9 mouse cellular contexts compared by ENCODE assay signal in the genomic region with DNA sequence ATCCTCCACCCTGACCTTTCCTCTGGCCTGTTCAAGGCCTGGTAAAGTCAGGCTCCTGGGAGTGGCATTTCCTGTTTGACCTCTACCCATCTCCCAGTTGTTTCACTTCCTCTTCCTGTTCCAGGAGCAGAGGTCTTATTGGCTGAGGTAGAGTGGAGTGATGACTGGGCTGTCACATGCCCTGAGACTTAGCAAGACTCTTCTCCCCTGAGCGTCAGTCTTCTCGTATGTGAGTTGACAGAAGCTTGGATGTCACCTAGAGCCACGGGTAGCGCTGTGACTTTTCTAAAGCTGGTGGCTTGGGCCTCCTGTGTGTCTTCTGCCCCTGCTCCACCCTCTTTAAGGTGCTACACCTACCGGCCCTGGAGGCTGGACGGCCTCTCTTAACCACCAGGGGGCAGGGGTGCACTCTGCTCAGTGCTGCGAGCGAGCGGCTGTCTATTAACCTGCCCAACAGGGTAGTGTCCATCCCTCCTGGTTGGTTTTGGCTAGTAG. TPM values are rescaled to one million over a fixed set of nuclear protein-coding genes. Genes with fewer than 3 reads are reported as not detected.
A peak's percentile ranks its signal among the peaks of the same experiment; 100 is the strongest.
DNase-seq lines count a peak whose midpoint lies in the region; ATAC-seq lines count a peak whose summit lies in the region.
"Had no signal": no experiment of that assay in that cellular context is flagged by ENCODE, and none has a peak within 500 bp of the region (broad histone marks: within the 10 kb centered on the region; RNA-seq: fewer than 3 reads in every experiment).

No protein-coding gene starts in this region.

- no peak overlapping the region for H3K27ac ChIP-seq in forebrain, embryonic 10.5 days
- no peak overlapping the region for H3K27ac ChIP-seq in forebrain, embryonic 16.5 days (ENCODE audit: low read length)
- H3K27ac ChIP-seq in hindbrain, embryonic 13.5 days: no peak overlapping the region
- H3K27ac ChIP-seq: neural tube, embryonic 13.5 days had no signal

- H3K4me1 ChIP-seq in forebrain, embryonic 10.5 days: peaks cover 25% of the 10 kb centered on the region
- H3K4me1 ChIP-seq in forebrain, embryonic 16.5 days (replicated peaks; ENCODE audit: control insufficient read depth, insufficient read depth, low read length): peaks cover 28% of the 10 kb centered on the region
- H3K4me1 ChIP-seq in hindbrain, embryonic 13.5 days (replicated peaks): peaks cover 42% of the 10 kb centered on the region
- H3K4me1 ChIP-seq in megakaryocyte, embryonic 14.5 days: peaks cover 72% of the 10 kb centered on the region

- H3K9ac ChIP-seq in forebrain, embryonic 16.5 days (replicated peaks; ENCODE audit: low read depth, low read length): no peak overlapping the region
- no peak overlapping the region for H3K9ac ChIP-seq in hindbrain, embryonic 13.5 days
- H3K9ac ChIP-seq: neural tube, embryonic 13.5 days had no signal

- no peak overlapping the region for H3K4me3 ChIP-seq in forebrain, embryonic 10.5 days
- no peak overlapping the region for H3K4me3 ChIP-seq in forebrain, embryonic 16.5 days (replicated peaks; ENCODE audit: low read length)
- H3K4me3 ChIP-seq in hindbrain, embryonic 13.5 days: no peak overlapping the region
- H3K4me3 ChIP-seq in megakaryocyte, embryonic 14.5 days (replicated peaks): peak overlapping the region; percentile 80
- H3K4me3 ChIP-seq: neural tube, embryonic 13.5 days had no signal

- H3K27me3 ChIP-seq in forebrain, embryonic 10.5 days (ENCODE audit: poor library complexity, severe bottlenecking): no peaks in the 10 kb centered on the region
- H3K27me3 ChIP-seq in forebrain, embryonic 16.5 days (replicated peaks; ENCODE audit: control insufficient read depth, insufficient read depth, low read length): no peaks in the 10 kb centered on the region
- H3K27me3 ChIP-seq in hindbrain, embryonic 13.5 days: 0 out of 2 replicates have a peak, but pooled peaks cover 8% of the 10 kb centered on the region
- H3K27me3 ChIP-seq in megakaryocyte, embryonic 14.5 days (replicated peaks): peaks cover 22% of the 10 kb centered on the region
- H3K27me3 ChIP-seq: neural tube, embryonic 13.5 days had no signal

- peaks cover 39% of the 10 kb centered on the region for H3K36me3 ChIP-seq in forebrain, embryonic 10.5 days (replicated peaks)
- H3K36me3 ChIP-seq in forebrain, embryonic 16.5 days (ENCODE audit: control insufficient read depth, insufficient read depth): peaks cover 9% of the 10 kb centered on the region
- peaks cover 32% of the 10 kb centered on the region for H3K36me3 ChIP-seq in hindbrain, embryonic 13.5 days
- H3K36me3 ChIP-seq in megakaryocyte, embryonic 14.5 days (replicated peaks; ENCODE audit: low read length): peaks cover 37% of the 10 kb centered on the region

- H3K4me2 ChIP-seq in forebrain, embryonic 16.5 days (ENCODE audit: low read length): no peak overlapping the region
- H3K4me2 ChIP-seq in hindbrain, embryonic 13.5 days: no peak overlapping the region
- H3K4me2 ChIP-seq: neural tube, embryonic 13.5 days had no signal

- intact Hi-C loops in left cerebral cortex, postnatal 10 days (cut with DNase I): loop anchor here (2.0 kb wide), 1 partner anchor 68 kb away; no protein-coding TSS in a partner anchor

- no peak for ATAC-seq in forebrain, embryonic 16.5 days
- ATAC-seq in erythroblast, adult 5-6 weeks (replicated peaks; ENCODE audit: low FRiP score, poor library complexity, severe bottlenecking): peak; percentile 60; the same call in 1 of the 2 replicates
- 0 out of 2 replicates have a peak, but pooled peaks have one; percentile 38 for ATAC-seq in hindbrain, embryonic 13.5 days (ENCODE audit: low FRiP score)

- H3K9me3 ChIP-seq in forebrain, embryonic 10.5 days: no peaks in the 10 kb centered on the region
- no peaks in the 10 kb centered on the region for H3K9me3 ChIP-seq in forebrain, embryonic 16.5 days (ENCODE audit: control insufficient read depth, low read length)
- no peaks in the 10 kb centered on the region for H3K9me3 ChIP-seq in hindbrain, embryonic 13.5 days
- no peaks in the 10 kb centered on the region for H3K9me3 ChIP-seq in megakaryocyte, embryonic 14.5 days
- H3K9me3 ChIP-seq: neural tube, embryonic 13.5 days had no signal

- peak; percentile 58 for DNase-seq in forebrain, embryonic 10.5 days (ENCODE audit: extremely low spot score, low spot score)
- peak; percentile 81 for DNase-seq in adrenal gland, postnatal 25 days
- peak; percentile 44 to 81 for DNase-seq in left cerebral cortex, postnatal 10 days (ENCODE audit: extremely low spot score in 1 of 2, low spot score in 2 of 2)
- DNase-seq in spleen, adult 18-20 months: peak; percentile 73 to 84

- WGBS in forebrain, embryonic 10.5 days: 29% methylated on average over 9 of the region's 9 CpGs
- WGBS in forebrain, embryonic 16.5 days: 26% methylated on average over 9 of the region's 9 CpGs
- WGBS in hindbrain, embryonic 13.5 days: 23% methylated on average over 9 of the region's 9 CpGs

RNA-seq across cellular contexts. Expression of a gene that starts 6.8 kb away (rescaled TPM):
- polyA plus RNA-seq in forebrain, embryonic 10.5 days (2016; fragmentation: Nextera tagmentation; extraction: Ambion mirVana): 286 and 289 TPM in 2 replicates
- 296 and 326 TPM in 2 replicates for polyA plus RNA-seq in forebrain, embryonic 16.5 days (2015; fragmentation: Nextera tagmentation; extraction: Ambion mirVana)
- total RNA-seq in adrenal gland, postnatal 25 days (2021): 237 and 251 TPM in 2 replicates
- total RNA-seq in erythroblast, adult 5-6 weeks (2015; ENCODE audit: low replicate concordance): 31.8 and 31.9 TPM in 2 replicates
- total RNA-seq in erythroblast, adult 5-6 weeks (2017; ENCODE audit: low replicate concordance): 25.8 and 50.7 TPM in 2 replicates
- 308 and 315 TPM in 2 replicates for polyA plus RNA-seq in hindbrain, embryonic 13.5 days (2015; fragmentation: Nextera tagmentation; extraction: Ambion mirVana)
- 100 to 1,000 TPM; 234 to 253 TPM for total RNA-seq in left cerebral cortex, postnatal 10 days (2021)
- 1.8 and 86.6 TPM in 2 replicates for polyA plus RNA-seq in megakaryocyte, embryonic 14.5 days (2012; ENCODE audit: insufficient read depth, low replicate concordance)

RNA-seq across cellular contexts. Expression of a gene that starts 7.7 kb away (rescaled TPM):
- polyA plus RNA-seq in forebrain, embryonic 10.5 days (2016; fragmentation: Nextera tagmentation; extraction: Ambion mirVana): 83.1 and 91.8 TPM in 2 replicates
- 85.6 and 96.1 TPM in 2 replicates for polyA plus RNA-seq in forebrain, embryonic 16.5 days (2015; fragmentation: Nextera tagmentation; extraction: Ambion mirVana)
- total RNA-seq in adrenal gland, postnatal 25 days (2021): 40.3 and 46.8 TPM in 2 replicates
- 10.2 and 18.2 TPM in 2 replicates for total RNA-seq in erythroblast, adult 5-6 weeks (2015; ENCODE audit: low replicate concordance)
- total RNA-seq in erythroblast, adult 5-6 weeks (2017; ENCODE audit: low replicate concordance): 7.3 and 11.2 TPM in 2 replicates
- polyA plus RNA-seq in hindbrain, embryonic 13.5 days (2015; fragmentation: Nextera tagmentation; extraction: Ambion mirVana): 110 and 115 TPM in 2 replicates
- 10 to 100 TPM; 28.1 to 29.6 TPM for total RNA-seq in left cerebral cortex, postnatal 10 days (2021)
- 62.7 and 103 TPM in 2 replicates for polyA plus RNA-seq in megakaryocyte, embryonic 14.5 days (2012; ENCODE audit: insufficient read depth, low replicate concordance)

RNA-seq across cellular contexts. Expression of a gene that starts 52.0 kb away (rescaled TPM):
- polyA plus RNA-seq in forebrain, embryonic 10.5 days (2016; fragmentation: Nextera tagmentation; extraction: Ambion mirVana): 15.3 and 17.5 TPM in 2 replicates
- 22.8 and 29.8 TPM in 2 replicates for polyA plus RNA-seq in forebrain, embryonic 16.5 days (2015; fragmentation: Nextera tagmentation; extraction: Ambion mirVana)
- total RNA-seq in adrenal gland, postnatal 25 days (2021): 35.4 and 57.8 TPM in 2 replicates
- 1.5 and 1.9 TPM in 2 replicates for total RNA-seq in erythroblast, adult 5-6 weeks (2015; ENCODE audit: low replicate concordance)
- total RNA-seq in erythroblast, adult 5-6 weeks (2017; ENCODE audit: low replicate concordance): 4.3 and 4.5 TPM in 2 replicates
- polyA plus RNA-seq in hindbrain, embryonic 13.5 days (2015; fragmentation: Nextera tagmentation; extraction: Ambion mirVana): 34.5 and 37.0 TPM in 2 replicates
- total RNA-seq in left cerebral cortex, postnatal 10 days (2021): 100 to 1,000 TPM in 1 of 2 experiments, 10 to 100 TPM in 1; 73.3 to 104 TPM
- 13.3 and 17.1 TPM in 2 replicates for polyA plus RNA-seq in megakaryocyte, embryonic 14.5 days (2012; ENCODE audit: insufficient read depth, low replicate concordance)
